Mouse (Mus musculus) liver (tissue): ENCODE measurements at regions not wholly inside any gene's neighbourhood (a gene's known extent, or its start where the extent isn't known, plus 50 kb on each side); places are given as distances from the start of the nearest gene placed in this dataset.
A peak's percentile ranks its signal among the peaks of the same experiment; 100 is the strongest.

Experiments used
- DNase-seq: peaks from one replicate; pipeline ENCODE4 v3.0.0-alpha.2; 2020; ENCODE audit warnings: mixed read lengths

GRCm38 (mm10) chr1:19754346-19754745 is 545.6 kb downstream of the Tfap2b start:
- no peak for DNase-seq

- DNase-seq, result no peak
Observed at GRCm38 (mm10) chr1:19757921-19758436, 549.3 kb downstream of the Tfap2b start.

DNA sequence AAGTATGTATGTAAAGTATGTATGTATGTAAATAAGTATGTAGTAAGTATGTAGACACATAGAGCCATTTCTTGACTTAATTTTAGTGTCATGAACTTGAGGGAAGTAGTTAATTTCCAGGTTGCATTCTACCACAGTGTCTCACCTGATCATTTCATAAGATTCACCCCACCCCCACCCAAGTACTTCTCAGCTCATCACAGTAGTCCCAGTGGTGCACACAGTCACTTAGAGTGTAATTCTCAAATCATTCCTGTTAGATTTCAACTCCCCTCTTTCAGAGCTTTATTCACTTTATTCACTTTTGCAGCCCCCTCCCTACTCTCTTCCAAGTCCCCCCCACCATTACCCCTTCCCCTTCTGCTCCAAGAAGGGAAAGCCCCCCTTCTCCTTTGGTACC is 558.2 kb downstream of the Tfap2b start:
- DNase-seq, result no peak

GRCm38 (mm10) chr1:19772266-19772665 is 563.6 kb downstream of the Tfap2b start:
- DNase-seq, result no peak

- no peak for DNase-seq
Observed at GRCm38 (mm10) chr1:19774502-19774901, 565.8 kb downstream of the Tfap2b start.

DNA sequence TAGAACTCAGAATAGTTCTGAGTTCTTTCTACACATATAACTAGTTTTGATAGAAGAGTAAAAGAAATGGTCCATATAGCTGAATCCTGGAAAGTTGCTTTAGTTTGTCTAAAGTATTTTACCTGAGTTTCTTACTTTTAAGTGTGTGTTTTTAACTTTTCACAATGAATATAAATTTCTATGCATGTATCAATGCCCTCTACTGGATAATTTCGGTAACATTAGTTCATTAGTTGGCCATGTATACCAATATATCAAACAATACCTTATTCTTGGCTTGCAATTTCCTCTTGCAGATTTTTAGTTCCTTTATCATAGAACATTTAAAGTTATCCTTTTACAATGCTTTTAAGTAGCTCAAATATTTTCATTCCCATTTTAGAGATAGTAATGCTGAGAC is 568.8 kb downstream of the Tfap2b start:
- DNase-seq, result no peak

GRCm38 (mm10) chr1:19786971-19787370 is 578.3 kb downstream of the Tfap2b start:
- no peak for DNase-seq

DNA sequence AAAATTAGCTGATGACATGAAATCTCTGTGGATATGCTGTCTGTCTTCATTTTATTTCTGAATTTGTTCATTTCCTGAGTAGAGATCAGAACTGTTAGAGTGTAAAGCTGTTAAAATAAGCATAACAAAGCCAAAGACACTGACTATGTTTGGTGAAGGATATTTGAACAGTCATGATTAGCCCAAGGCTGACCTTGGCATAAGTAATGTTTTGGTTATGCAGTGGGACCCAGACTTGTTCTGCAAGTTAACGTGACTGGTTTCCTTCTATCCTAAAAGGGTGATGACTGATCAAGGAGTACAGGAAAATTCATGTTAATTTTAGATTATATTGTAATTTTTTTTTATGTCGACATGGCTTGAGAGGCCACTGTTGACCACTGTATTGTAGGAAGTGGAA is 585.4 kb downstream of the Tfap2b start:
- DNase-seq, result no peak

DNA sequence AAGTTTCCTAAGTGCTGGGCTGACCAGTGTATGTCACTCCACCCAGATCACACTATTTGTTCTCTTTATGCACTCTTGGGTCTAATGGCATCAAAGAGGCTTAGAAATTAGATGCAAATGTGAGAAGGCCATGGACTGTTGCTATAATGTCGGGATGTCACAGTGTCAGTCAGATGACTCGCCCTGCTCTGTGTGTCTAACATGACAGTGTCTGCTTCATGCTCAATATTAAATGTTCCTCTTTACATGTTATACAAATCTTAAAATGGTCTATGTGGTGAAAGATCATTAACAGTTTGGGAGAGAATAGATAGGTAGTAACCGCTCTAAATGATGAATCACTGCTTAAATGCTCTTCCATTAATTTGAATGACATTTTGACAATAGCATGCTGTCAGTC is 617.2 kb downstream of the Tfap2b start:
- DNase-seq, result no peak

DNA sequence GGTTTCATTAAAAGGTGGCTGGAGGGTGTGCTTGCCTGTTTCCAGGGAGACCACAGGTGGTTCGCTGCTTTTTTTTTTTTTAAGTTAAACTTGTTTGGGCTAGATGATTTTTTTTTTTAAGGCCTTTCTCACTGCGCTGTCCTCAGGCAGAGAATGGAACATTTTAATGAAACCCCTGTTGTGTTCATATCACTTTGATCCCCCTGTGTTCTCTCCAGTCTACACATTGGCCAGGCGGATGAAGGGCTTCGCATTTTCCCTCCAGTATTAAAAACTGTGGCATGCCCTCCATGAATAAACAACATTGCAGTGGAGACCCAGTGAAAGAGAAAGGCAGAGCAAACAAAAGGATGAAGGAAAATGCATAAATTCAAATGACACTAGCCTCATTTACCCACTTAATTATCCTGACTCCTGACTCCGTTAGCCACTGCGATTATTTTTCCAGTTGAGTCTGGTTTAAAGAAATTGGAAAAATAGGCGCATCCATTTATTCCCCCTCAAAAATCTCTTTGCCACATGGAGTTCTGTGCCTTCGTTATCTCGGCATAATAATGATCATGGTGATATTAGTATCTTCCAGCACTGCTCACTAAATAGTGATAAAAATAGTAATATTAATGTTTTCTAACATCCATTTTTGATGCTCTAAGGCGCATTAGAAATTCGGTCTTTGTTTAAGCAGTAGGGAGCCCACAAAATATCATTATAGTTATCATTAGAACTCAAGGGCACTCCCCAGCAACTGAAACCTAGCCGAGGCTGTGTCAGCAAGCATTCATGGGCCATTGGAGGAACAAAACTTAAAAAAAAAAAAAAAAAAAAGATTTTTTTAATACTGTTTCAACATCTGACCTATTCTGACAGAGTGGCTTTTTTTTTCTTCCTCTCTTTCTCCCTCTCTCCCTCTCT is 618.0 kb downstream of the Tfap2b start:
- DNase-seq, result no peak

GRCm38 (mm10) chr1:19849918-19850317 is 641.2 kb downstream of the Tfap2b start:
- DNase-seq, result peak; percentile 2

DNA sequence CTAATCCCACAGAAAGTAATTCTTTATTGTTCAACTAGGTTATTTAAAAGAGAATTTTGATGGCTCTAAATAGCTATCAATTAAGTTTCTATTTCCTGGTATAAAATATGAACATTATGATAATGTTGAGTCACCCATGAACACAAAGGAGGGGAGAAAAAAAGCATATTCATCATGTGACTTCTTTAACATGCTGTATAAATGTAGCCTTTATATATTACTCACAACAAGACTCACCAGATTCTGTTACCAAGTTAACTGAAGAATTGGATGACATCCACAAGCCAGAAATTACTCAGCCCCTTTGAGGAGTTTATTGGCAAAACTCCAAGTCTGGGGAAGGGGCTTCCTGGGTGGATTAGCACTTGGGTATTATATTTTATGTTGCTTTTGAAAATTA is 648.5 kb downstream of the Tfap2b start:
- DNase-seq, result no peak

DNA sequence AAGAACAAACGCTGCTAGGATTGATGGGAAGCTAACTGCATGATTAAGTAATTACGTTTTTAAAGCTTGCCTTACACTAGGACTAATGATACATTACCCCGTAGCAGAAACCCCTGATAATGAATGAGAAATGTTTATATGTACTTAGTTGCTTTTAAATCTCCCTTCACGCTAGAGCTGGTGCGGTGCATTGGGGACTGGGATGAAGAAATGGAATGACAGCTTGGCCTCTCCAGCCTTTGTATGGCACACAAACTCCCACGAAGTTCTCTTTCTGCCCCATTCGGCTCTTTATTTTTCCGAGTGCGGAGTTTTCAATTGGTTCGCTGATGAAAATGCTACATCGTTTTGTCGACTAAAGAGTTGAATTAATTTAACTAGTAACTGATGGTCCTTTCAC is 659.8 kb downstream of the Tfap2b start:
- DNase-seq, result no peak

DNA sequence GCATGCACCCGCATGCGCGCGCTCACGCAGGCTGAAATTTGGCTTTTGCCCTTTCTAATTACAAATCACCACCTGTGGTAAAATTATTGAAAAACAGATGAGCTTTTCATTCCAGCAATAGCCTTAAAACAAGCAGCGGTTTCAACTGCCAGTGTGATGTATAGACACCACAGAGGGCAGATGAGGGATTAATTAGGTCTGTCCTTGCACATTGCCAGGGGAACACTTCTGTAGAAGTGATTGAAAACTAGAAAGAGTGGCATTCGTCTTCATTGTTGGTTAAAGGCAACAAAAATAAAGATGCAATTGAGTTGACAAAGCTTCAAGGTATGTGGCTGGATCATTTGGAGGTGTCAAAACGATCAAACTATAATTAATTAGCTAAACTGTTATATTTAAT is 672.5 kb downstream of the Tfap2b start:
- DNase-seq, result no peak

DNA sequence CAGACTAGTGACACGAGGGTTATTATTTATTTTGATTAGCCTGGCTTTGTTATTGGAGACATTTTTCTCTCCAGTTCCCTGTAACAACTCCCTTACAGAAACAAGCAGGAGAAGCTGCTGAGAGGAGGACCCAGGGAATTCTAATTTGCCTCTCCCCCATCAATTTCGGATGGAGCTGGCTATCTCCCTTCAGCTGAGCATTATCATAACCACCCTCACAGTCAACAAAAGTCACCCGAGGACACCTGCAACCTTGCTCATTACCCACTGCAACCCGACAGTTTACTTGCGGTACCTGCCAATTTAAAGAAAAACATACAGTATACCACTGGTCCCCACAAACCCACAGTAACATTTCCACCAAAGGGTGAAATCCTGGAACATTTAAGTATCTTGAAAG is 690.7 kb downstream of the Tfap2b start:
- DNase-seq, result no peak

DNA sequence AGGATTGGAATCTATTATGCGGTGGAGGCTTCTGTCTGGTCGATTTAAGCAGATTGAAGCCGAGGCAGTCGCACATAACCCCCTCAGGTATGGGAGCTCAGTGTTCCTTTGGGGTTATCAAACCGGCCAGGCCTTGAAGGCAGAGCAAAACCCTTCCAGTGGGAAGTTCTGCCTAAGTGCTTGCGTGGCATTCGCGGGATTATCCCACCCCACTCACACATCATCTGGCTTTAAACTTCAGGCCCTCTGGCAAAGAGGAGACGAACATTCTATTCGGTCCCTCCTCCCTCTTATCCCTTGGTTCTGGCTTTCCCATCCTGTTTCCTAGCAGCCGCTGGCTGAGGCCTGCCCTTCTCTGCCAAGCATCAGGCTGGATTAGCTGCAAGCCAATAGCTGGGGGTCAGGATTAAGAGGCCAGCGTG is 691.2 kb downstream of the Tfap2b start:
- DNase-seq, result no peak

- no peak for DNase-seq
Observed at GRCm38 (mm10) chr1:19900983-19901531, 692.3 kb downstream of the Tfap2b start.

DNA sequence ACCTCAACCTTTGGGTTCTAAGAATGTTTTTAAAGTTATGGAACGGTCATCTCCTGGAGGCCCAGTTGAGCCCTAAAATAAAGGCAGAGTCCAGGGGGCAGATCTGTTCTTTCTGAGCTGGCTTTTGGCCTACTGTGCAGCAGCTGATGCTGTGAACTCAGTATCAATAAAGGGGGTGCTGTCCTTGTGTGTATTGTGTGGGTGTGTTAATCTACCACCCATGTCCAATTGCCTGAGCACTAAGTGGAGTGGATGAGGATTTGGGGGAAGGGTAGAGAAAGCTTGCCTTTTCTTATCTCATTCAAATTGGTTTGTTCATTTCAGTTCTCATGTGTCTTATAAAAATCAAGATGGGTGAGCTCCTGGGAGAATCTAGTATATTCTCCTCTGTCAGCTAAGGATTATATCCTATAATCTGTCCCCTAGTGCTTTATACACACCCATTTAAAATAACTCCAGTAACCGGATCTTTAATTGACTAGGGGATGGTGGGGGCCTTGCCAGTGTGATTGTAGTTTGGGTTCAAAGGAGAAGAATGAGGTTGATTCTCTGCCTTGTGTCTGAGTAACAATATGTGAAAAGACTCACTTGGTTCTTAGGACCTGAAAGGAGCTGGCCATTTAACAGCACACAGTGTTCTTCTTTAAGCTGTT is 703.6 kb downstream of the Tfap2b start:
- no peak for DNase-seq

GRCm38 (mm10) chr1:19918762-19919161 is 699.1 kb downstream of the Pkhd1 start:
- DNase-seq, result no peak

- no peak for DNase-seq
Observed at GRCm38 (mm10) chr1:19927192-19927591, 690.7 kb downstream of the Pkhd1 start.

- no peak for DNase-seq
Observed at GRCm38 (mm10) chr1:19927736-19928327, 690.0 kb downstream of the Pkhd1 start.

DNA sequence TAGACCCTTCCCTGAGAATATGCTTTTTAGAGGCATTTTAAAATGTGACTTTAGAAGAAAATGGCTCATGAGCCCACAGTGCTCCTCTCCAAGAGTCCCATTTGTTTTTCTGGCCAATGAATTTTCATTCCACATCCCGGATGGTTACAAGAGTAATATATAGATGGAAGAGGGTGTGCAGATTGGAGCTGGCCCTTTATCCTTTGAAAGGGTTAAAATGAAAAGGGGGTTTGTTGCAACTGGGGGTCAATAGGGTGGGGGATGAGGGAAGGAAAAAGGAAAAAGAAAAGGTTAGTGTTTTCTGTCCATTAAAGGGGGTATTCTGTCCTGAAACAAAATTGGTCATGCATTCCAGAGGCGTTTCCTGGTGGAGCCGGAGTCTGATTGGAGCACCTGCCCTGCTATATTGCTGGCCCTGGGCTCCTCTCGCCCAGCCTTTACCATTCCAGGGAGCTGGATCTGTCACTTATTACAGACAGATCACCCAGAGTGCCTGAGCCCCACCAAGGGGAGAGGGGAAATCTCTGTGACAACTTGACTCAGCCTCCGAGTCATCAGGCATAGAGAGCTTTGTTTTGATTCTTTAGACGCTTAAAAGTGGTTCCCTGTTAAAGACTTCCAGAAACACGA is 666.7 kb downstream of the Pkhd1 start:
- no peak for DNase-seq
